In genomic region chr4:98865386-98866237, GRCm38 (mm10) we compare ENCODE assay signal across 17 mouse cellular contexts. TPM values are rescaled to one million over a fixed set of nuclear protein-coding genes. Genes with fewer than 3 reads are reported as not detected.
A peak's percentile ranks its signal among the peaks of the same experiment; 100 is the strongest.
DNase-seq lines count a peak whose midpoint lies in the region; ATAC-seq and TF ChIP-seq lines count a peak whose summit lies in the region.
"Had no signal": no experiment of that assay in that cellular context is flagged by ENCODE, and none has a peak within 500 bp of the region (broad histone marks: within the 10 kb centered on the region; RNA-seq: fewer than 3 reads in every experiment).

No protein-coding gene starts in this region.

- no peak for ATAC-seq in kidney, embryonic 16.5 days (ENCODE audit: low FRiP score, low TSS enrichment)
- ATAC-seq: lung, postnatal 0 days had no signal

- H3K4me1 ChIP-seq in kidney, embryonic 16.5 days (ENCODE audit: insufficient read depth, low read length) = no peaks in the 10 kb centered on the region
- H3K4me1 ChIP-seq: midbrain, embryonic 12.5 days had no signal

- peak; percentile 45 to 54 for DNase-seq in kidney, postnatal 4 days
- DNase-seq in frontal cortex, postnatal 36 days (ENCODE audit: low spot score in 2 of 2) = peak; percentile 24 to 49
- DNase-seq in left cerebral cortex, adult 2 months (ENCODE audit: extremely low spot score in 1 of 2, low spot score in 2 of 2) = peak; percentile 14 to 23
- DNase-seq in right cerebral cortex, postnatal 25 days = peak; percentile 13
- DNase-seq in heart, postnatal 14 days = no peak
- DNase-seq in urinary bladder, postnatal 10 days (ENCODE audit: low spot score) = no peak
- DNase-seq: adrenal gland, postnatal 14 days; cerebellum, adult 9-11 months; kidney, postnatal 25 days had no signal

- H3K4me2 ChIP-seq in kidney, embryonic 16.5 days (replicated peaks; ENCODE audit: low read depth, low read length) = no peak overlapping the region
- H3K4me2 ChIP-seq: midbrain, embryonic 12.5 days had no signal

- H3K9ac ChIP-seq in kidney, embryonic 16.5 days (replicated peaks; ENCODE audit: low read length) = no peak overlapping the region
- H3K9ac ChIP-seq: midbrain, embryonic 12.5 days had no signal

- H3K9me3 ChIP-seq in kidney, embryonic 16.5 days (ENCODE audit: low read length) = peaks cover 5% of the 10 kb centered on the region; the same call in 1 of the 2 replicates
- H3K9me3 ChIP-seq: midbrain, embryonic 12.5 days had no signal

- no peaks in the 10 kb centered on the region for H3K27me3 ChIP-seq in kidney, embryonic 16.5 days (ENCODE audit: insufficient read depth, low read length)
- H3K27me3 ChIP-seq: midbrain, embryonic 12.5 days had no signal

- no peaks in the 10 kb centered on the region for H3K36me3 ChIP-seq in kidney, embryonic 16.5 days (ENCODE audit: insufficient read depth, low read length)
- H3K36me3 ChIP-seq: G1E; midbrain, embryonic 12.5 days had no signal

- intact Hi-C loops in left cerebral cortex, adult 2 months (cut with DNase I) = no loop called here
- intact Hi-C loops in heart, postnatal 14 days (cut with DNase I) = no loop called here

- TF ChIP-seq CTCF in left cerebral cortex, adult 2 months (IDR thresholded peaks at IDR 0.05) = no peak

- H3K27ac ChIP-seq in kidney, embryonic 16.5 days (ENCODE audit: low read length) = no peak overlapping the region
- H3K27ac ChIP-seq in left cerebral cortex, adult 2 months = no peak overlapping the region
- H3K27ac ChIP-seq: midbrain, embryonic 12.5 days had no signal

- no peak overlapping the region for H3K4me3 ChIP-seq in kidney, embryonic 16.5 days (ENCODE audit: low read length)
- no peak overlapping the region for H3K4me3 ChIP-seq in left cerebral cortex, adult 2 months
- H3K4me3 ChIP-seq: midbrain, embryonic 12.5 days had no signal

- 79% methylated on average over 14 of the region's 14 CpGs for WGBS in kidney, embryonic 16.5 days

RNA-seq across cellular contexts. Expression of gene I0C0044D17Rik, which starts 42.0 kb away (rescaled TPM):
- not detected in 2 replicates for polyA plus RNA-seq in kidney, embryonic 16.5 days (2015; fragmentation: Nextera tagmentation; extraction: Ambion mirVana)
- total RNA-seq in left cerebral cortex, adult 2 months (2021) = not detected
- total RNA-seq in heart, postnatal 14 days (2021) = not detected
- total RNA-seq: adrenal gland, postnatal 14 days; G1E; gastrocnemius, adult 8-10 months; heart, postnatal 25 days had no signal
- polyA plus RNA-seq: G1E; lung, postnatal 0 days; midbrain, embryonic 12.5 days; neural tube, embryonic 14.5 days; spleen, adult 2 months had no signal

RNA-seq across cellular contexts. Expression of gene Kank4, which starts 48.3 kb away (rescaled TPM):
- 2.4 and 2.6 TPM in 2 replicates for polyA plus RNA-seq in kidney, embryonic 16.5 days (2015; fragmentation: Nextera tagmentation; extraction: Ambion mirVana)
- total RNA-seq in left cerebral cortex, adult 2 months (2021) = 1 to 10 TPM; 2.5 to 3.0 TPM
- under 1 TPM; 0.72 to 0.73 TPM for total RNA-seq in heart, postnatal 14 days (2021)
- polyA plus RNA-seq: G1E had no signal

RNA-seq across cellular contexts. Expression of gene Usp1, which starts 58.0 kb away (rescaled TPM):
- polyA plus RNA-seq in kidney, embryonic 16.5 days (2015; fragmentation: Nextera tagmentation; extraction: Ambion mirVana) = 65.6 and 78.8 TPM in 2 replicates
- 10 to 100 TPM; 21.3 to 21.5 TPM for total RNA-seq in left cerebral cortex, adult 2 months (2021)
- 10 to 100 TPM; 15.8 to 19.6 TPM for total RNA-seq in heart, postnatal 14 days (2021)

Comparison
In these comparisons a context has a peak if more than half of its experiments do, and no peak if none do; other contexts are left out.
1. DNase-seq: peak in kidney, postnatal 4 days (2 of 2), frontal cortex, postnatal 36 days (2 of 2), left cerebral cortex, adult 2 months (2 of 2) and right cerebral cortex, postnatal 25 days (single experiment); none in heart, postnatal 14 days (0 of 2) and urinary bladder, postnatal 10 days (single experiment).